Mouse (Mus musculus) retina, postnatal 7 days (tissue): Measurements from ENCODE around the gene Serpina1b.
"Not testable (repeated sequence)": the region's sequence is repeated elsewhere in the genome, so short reads cannot be mapped to it uniquely, and the experiment has no call there.

ENCODE experiments used
- DNase-seq: peaks from one replicate; pipeline ENCODE4 v3.0.0-alpha.2; 2012; ENCODE audit warnings: low read depth, low spot score

Serpina1b gene

GRCm38 (mm10) chr12:103830273-103830672, at the start of gene Serpina1b:
Gene Serpina1b, minus strand, starts transcription at chr12:103830373.
- not testable (repeated sequence) for DNase-seq

DNA sequence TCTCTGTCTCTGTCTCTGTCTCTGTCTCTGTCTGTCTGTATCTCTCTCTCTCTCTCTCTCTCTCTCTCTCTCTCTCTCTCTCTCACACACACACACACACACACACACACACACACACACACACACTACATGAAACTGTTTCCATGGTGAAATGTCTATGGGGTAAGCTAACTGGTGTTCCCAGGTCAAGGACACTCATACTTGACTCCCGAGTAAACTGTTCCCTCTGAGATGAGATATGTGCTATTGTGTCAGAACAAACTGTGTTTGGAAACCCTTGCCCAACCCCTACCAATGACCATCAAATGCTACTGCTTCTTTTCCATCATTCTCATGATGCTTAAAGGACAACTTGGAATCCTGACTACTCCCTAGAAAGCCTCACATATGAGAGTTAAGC, 36.7 kb upstream of the Serpina1b start:
- not testable (repeated sequence) for DNase-seq

GRCm38 (mm10) chr12:103863101-103863974, 33.2 kb upstream of the Serpina1b start, which contains the start of gene Serpina1a:
Gene Serpina1a, minus strand, starts transcription at chr12:103863562.
- DNase-seq = not testable (repeated sequence)

DNA sequence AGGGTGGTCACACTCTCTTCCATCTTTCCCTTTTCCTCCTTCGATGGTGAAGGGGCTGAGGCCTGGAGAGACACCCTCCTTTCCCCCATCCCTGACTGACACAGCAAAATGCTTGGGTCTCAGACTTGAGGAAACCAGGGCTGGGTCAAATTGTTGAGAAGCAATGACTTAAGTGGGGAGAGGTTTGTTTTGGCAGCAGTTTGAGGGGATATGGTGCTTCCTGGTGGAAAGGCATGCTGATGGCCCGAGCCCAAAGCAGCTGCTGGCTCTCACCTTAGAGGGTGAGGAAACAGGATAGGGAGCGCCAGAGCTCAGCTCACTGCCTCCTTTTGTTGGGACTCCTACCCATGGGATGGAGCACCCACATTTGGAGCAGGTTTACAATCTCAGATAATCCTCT, 30.8 kb upstream of the Serpina1b start:
- no peak for DNase-seq

- DNase-seq = not testable (repeated sequence)
Observed at GRCm38 (mm10) chr12:103860571-103860970, 30.4 kb upstream of the Serpina1b start.

- not testable (repeated sequence) for DNase-seq
Observed at GRCm38 (mm10) chr12:103859584-103859983, 29.4 kb upstream of the Serpina1b start.

GRCm38 (mm10) chr12:103853032-103853431, 22.9 kb upstream of the Serpina1b start:
- DNase-seq = not testable (repeated sequence)

DNA sequence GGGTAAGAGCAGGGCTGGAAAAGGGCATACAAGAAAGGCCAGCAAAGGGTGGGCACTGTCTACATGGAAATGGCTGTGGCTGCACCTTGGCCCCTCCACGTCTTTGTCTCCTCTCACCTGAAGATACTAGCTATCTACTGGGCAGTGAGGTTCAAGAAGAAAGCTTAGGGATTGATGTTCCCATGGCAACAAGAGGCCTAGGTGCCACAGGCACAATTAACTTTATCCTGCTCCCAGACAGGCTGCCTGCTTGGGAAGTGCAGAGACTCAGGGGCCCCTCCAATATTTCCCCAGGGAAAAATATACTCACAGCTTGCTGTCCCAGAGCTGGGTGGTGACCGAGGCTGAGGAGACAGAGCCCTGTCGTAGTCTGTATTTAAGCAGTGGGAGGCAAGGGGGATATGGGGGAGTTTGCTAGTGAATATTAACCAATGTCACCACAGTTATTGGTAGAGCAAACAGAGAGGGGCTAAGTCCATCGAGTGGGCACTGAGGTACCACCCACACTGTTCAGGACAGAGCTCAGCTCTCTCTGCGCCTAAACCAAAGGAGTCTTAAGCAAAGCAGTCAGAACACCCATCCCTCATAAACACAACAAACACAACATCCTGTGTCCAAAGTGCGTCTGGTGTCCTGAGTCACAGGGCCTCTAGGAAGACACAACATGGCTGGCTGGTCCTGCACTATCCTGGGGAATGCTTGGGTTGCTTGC, 2.4 kb downstream of the Serpina1b start:
- DNase-seq = not testable (repeated sequence)

GRCm38 (mm10) chr12:103823826-103824225, 6.3 kb downstream of the Serpina1b start:
- not testable (repeated sequence) for DNase-seq

- not testable (repeated sequence) for DNase-seq
Observed at GRCm38 (mm10) chr12:103773246-103773851, 56.8 kb downstream of the Serpina1b start, which contains the start of gene Serpina1d. Gene Serpina1d, minus strand, starts transcription at chr12:103773592.

- DNase-seq = not testable (repeated sequence)
Observed at GRCm38 (mm10) chr12:103770597-103770996, 59.6 kb downstream of the Serpina1b start.

DNA sequence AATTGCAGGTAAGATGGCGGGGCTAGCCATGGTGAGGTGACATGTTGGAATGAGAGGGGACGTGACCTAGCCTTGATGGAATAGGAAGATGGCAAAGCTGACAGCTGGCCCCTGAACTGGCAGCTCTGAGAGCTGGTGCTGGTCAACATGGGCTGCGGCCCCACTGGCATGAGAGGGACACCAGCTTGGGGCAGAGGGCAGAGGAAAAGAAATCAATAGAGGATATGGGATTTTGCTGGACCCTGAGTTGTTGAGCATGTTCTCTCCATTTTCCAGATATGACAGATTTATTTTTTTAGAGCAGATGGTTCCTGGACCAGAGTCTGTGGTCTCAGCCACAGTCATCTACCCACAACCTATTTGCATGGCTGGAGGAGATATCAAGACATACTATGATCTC, 67.1 kb downstream of the Serpina1b start:
- DNase-seq = not testable (repeated sequence)

DNA sequence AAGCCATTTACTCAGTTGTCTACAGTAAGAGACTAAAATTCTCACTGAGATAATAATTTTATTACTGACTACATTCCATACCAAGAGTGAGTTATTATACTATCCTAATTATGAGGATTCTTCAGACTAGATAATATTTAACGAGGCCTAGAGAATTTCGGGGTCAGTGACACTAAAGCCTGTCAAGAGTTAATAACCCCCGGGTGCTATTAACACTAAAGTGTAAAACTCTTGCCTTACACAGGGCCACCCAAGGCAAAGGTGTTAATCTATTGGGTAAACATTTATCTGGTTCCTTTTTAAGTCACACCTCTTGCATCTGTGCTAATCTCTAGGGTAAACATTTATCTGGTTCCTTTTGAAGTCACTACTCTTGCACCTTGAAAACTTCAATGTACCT, 69.9 kb downstream of the Serpina1b start:
- not testable (repeated sequence) for DNase-seq

- DNase-seq = not testable (repeated sequence)
Observed at GRCm38 (mm10) chr12:103745957-103746356, 84.2 kb downstream of the Serpina1b start.

DNA sequence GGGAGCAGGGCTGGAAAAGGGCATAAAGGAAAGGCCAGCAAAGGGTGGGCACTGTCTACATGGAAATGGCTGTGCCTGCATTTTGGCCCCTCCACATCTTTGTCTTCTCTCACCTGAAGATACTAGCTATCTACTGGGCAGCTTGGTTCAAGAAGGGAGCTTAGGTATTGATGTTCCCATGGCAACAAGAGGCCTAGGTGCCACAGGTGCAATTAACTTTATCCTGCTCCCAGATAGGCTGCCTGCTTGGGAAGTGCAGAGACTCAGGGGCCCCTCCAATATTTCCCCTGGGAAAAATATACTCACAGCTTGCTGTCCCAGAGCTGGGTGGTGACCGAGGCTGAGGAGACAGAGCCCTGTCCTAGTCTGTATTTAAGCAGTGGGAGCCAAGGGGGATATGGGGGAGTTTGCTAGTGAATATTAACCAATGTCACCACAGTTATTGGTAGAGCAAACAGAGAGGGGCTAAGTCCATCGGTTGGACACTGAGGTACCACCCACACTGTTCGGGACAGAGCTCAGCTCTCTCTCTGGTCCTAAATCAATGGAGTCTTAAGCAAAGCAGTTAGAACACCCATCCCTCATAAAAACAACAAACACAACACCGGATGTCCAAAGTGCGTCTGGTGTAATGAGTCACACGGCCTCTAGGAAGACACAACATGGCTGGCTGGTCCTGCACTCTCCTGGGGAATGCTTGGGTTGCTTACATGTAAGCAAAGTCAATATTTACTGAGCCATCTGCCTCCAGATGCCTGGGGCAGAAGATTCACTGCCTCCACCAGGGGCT, 92.2 kb downstream of the Serpina1b start:
- not testable (repeated sequence) for DNase-seq

DNA sequence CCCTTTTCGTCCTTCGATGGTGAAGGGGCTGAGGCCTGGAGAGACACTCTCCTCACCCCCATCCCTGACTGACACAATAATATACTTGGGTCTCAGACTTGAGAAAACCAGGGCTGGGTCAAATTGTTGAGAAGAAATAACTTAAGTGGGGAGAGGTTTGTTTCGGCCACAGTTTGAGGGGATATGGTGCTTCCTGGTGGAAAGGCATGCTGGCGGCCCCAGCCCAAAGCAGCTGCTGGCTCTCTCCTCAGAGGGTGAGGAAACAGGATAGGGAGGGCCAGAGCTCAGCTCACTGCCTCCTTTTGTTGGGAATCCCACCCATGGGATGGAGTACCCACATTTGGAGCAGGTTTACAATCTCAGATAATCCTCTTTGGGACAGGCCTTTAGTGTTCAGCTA, 94.6 kb downstream of the Serpina1b start:
- not testable (repeated sequence) for DNase-seq

GRCm38 (mm10) chr12:103735101-103735500, 95.1 kb downstream of the Serpina1b start:
- DNase-seq = not testable (repeated sequence)

- no peak for DNase-seq
Observed at GRCm38 (mm10) chr12:103711537-103711936, 118.6 kb downstream of the Serpina1b start.

DNA sequence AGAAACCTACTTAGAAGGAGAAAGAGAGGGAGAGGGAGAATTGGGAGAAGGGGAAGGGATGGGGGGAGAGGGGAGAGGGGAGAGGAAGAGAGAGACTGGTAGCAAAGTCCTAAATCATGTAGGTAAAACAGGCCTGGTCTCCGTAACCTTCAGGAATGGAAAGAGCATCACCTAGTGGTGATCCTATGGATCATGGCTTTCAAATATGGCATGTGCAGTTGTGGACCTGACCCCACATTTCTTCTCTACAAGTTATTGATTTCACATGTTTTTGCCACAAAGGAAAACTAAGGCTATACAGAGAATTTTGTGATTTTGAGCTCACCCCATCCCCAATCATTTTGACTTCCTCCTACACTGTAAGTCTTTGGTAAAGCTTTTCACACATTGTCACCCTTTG, 119.8 kb downstream of the Serpina1b start:
- DNase-seq = no peak

GRCm38 (mm10) chr12:103706113-103706512, 124.1 kb downstream of the Serpina1b start:
- DNase-seq = no peak

- no peak for DNase-seq
Observed at GRCm38 (mm10) chr12:103705547-103705946, 124.6 kb downstream of the Serpina1b start.
